Mouse (Mus musculus): ENCODE data around the gene Colgalt1. TPM values are rescaled to one million over a fixed set of nuclear protein-coding genes. Genes with fewer than 3 reads are reported as not detected.

Gene Colgalt1
- total RNA-seq, 2 experiments from 2014 or later = 35.6 to 39.3 TPM

- intact Hi-C loops (cut with DNase I; ENCODE audit: low total_unique reads) = loop anchor here (2.0 to 5.0 kb wide), 3 partner anchors 62 to 217 kb away; partner anchors contain the start of gene Fam129c
- DNase-seq = no peak
Measured at GRCm38 (mm10) chr8:71659751-71660150, 49.0 kb downstream of the Colgalt1 start.

DNA sequence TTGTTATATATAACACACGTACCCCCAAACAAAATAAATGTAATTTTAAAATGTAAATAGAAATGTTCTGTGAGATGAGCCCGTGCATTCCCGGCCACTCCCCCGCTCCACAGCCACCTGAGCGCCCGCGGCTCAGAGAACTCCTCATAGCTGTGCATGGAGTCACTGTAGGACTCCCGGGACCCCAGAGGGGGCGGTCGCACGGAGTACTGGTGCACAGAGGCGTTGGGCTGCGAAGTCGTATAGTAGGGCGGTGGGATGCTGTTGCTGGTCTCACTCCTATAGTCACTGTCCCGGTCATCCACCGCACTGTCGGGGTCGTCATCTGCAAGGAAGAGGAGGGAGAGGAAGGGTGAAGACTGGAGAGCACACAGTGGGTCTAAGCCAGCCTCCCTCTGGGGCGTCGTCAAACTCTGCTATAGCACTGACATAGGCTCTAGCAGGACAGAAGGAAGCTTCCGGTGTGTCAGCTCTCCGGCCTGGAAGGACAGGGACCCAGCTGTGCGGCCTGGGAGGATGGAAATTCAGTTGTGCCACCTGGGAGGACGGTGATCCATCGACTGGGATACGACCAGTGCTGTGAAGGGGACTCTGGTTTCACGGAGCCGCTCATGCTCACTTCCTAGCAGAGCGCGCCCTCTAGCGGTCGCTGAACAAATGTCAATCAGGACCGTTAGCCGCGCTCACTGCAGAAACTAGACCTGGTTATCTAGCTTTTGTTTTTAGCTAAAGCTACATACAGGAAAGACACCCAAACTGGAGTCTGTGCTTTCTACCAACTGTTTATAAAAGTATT lies 49.7 kb downstream of the Colgalt1 start:
- intact Hi-C loops (cut with DNase I; ENCODE audit: low total_unique reads) = loop anchor here (2.0 kb wide), 1 partner anchor 96 kb away; no protein-coding TSS in a partner anchor
- DNase-seq = peak; percentile 81

GRCm38 (mm10) chr8:71665331-71666130 lies 54.7 kb downstream of the Colgalt1 start:
- intact Hi-C loops (cut with DNase I; ENCODE audit: low total_unique reads) = no loop called here
- DNase-seq = peak; percentile 52

DNA sequence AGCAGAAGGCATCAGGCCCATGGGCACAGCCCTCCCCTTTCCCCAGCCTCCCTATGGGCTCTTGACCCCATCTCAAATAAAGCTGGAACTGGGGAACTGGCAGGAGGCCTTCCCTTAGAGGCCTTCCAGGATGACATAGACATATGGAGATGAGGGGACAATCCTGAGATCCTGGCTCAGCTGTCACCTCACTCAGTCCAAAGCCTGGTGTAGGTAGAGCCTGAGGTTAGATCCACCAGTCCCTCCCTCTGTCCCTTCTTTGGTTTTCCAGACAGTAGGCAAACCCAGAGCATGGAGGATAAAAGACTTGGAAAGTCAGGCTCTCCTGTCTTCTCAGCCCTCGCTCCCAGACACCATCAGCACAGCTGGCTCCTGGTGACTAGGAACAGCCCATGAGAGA lies 56.1 kb downstream of the Colgalt1 start:
- no peak for DNase-seq
- intact Hi-C loops (cut with DNase I; ENCODE audit: low total_unique reads) = no loop called here

- intact Hi-C loops (cut with DNase I; ENCODE audit: low total_unique reads) = no loop called here
- no peak for DNase-seq
Measured at GRCm38 (mm10) chr8:71667256-71667655, 56.5 kb downstream of the Colgalt1 start.

GRCm38 (mm10) chr8:71668220-71668975 lies 57.6 kb downstream of the Colgalt1 start:
- no peak for DNase-seq
- intact Hi-C loops (cut with DNase I; ENCODE audit: low total_unique reads) = no loop called here

GRCm38 (mm10) chr8:71670198-71670597 lies 59.4 kb downstream of the Colgalt1 start:
- DNase-seq = no peak
- intact Hi-C loops (cut with DNase I; ENCODE audit: low total_unique reads) = no loop called here

- no peak for DNase-seq
- intact Hi-C loops (cut with DNase I; ENCODE audit: low total_unique reads) = no loop called here
Measured at GRCm38 (mm10) chr8:71670621-71671548, 60.1 kb downstream of the Colgalt1 start.

- intact Hi-C loops (cut with DNase I; ENCODE audit: low total_unique reads) = no loop called here
- DNase-seq = peak; percentile 89
Measured at GRCm38 (mm10) chr8:71671549-71671965, 60.8 kb downstream of the Colgalt1 start, which contains the start of gene Unc13a. Unc13a (minus strand) TSS chr8:71671757.

GRCm38 (mm10) chr8:71672168-71672735 lies 61.5 kb downstream of the Colgalt1 start:
- DNase-seq = no peak

DNA sequence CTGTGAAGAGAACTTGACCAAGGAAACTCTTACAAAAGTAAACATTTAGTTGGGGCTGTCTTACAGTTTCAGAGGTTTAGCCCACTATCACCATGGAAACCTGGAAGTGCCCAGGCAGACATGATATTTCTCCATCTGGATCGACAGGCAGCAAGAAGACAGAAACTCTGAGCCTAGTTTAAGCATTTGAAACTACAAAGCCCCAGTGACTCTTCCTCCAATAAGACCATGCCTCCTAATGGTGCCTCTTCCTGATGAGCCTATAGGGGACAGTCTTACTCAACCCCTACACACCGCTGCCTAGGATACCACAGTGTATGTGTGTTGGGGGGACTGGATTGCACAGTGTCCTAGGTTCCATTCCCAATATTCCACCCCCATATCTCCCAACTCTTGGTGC lies 63.3 kb downstream of the Colgalt1 start:
- intact Hi-C loops (cut with DNase I; ENCODE audit: low total_unique reads) = no loop called here
- DNase-seq = no peak

More at GRCm38 (mm10) chr8:71672168-71672735, 61.5 kb downstream of the Colgalt1 start:
- intact Hi-C loops (cut with DNase I; ENCODE audit: low total_unique reads) = no loop called here

Small RNAs within 50 kb of the gene (microRNA-seq; reads per million reads assigned to microRNA genes)
- gene Mir6769b = 0 to 0.64 reads per million in 2 experiments

Other genes with a start within 250 kb of the Colgalt1 start
- 10 to 100 TPM; 96.4 to 100.0 TPM for gene Use1, start 244.2 kb upstream of the Colgalt1 start, total RNA-seq (2021)
- gene Ocel1, start 239.7 kb upstream of the Colgalt1 start, total RNA-seq (2021) = 1 to 10 TPM; 5.9 to 7.5 TPM
- 10 to 100 TPM; 16.0 to 21.5 TPM for gene Nr2f6, start 229.0 kb upstream of the Colgalt1 start, total RNA-seq (2021)
- 10 to 100 TPM; 11.0 to 12.9 TPM for gene Ushbp1, start 215.2 kb upstream of the Colgalt1 start, total RNA-seq (2021)
- gene Babam1, start 214.1 kb upstream of the Colgalt1 start, total RNA-seq (2021) = 10 to 100 TPM; 61.3 to 66.5 TPM
- under 1 TPM; 0.78 to 0.86 TPM for gene Ankle1, start 205.0 kb upstream of the Colgalt1 start, total RNA-seq (2021)
- gene Abhd8, start 147.3 kb upstream of the Colgalt1 start, total RNA-seq (2021) = 10 to 100 TPM; 22.8 to 27.6 TPM
- gene Mrpl34, start 146.0 kb upstream of the Colgalt1 start, total RNA-seq (2021) = 10 to 100 TPM; 44.0 to 45.2 TPM
- gene Dda1, start 141.8 kb upstream of the Colgalt1 start, total RNA-seq (2021) = 10 to 100 TPM; 28.3 to 31.8 TPM
- gene Ano8, start 125.0 kb upstream of the Colgalt1 start, total RNA-seq (2021) = 10 to 100 TPM; 14.4 to 16.2 TPM
- 1 to 10 TPM; 7.5 to 8.5 TPM for gene Gtpbp3, start 122.9 kb upstream of the Colgalt1 start, total RNA-seq (2021)
- gene Plvap, start 99.2 kb upstream of the Colgalt1 start, total RNA-seq (2021) = 10 to 100 TPM in 1 of 2 experiments, 1 to 10 TPM in 1; 7.7 to 11.7 TPM
- under 1 TPM in 1 of 2 experiments, not detected in 1; 0.33 TPM for gene Ccdc194, start 85.3 kb upstream of the Colgalt1 start, total RNA-seq (2021)
- gene Bst2, start 73.5 kb upstream of the Colgalt1 start, total RNA-seq (2021) = 1 to 10 TPM; 8.6 to 9.3 TPM
- gene Mvb12a, start 68.1 kb upstream of the Colgalt1 start, total RNA-seq (2021) = 10 to 100 TPM; 20.4 to 20.6 TPM
- under 1 TPM in 1 of 2 experiments, not detected in 1; 0.21 TPM for gene Tmem221, start 52.1 kb upstream of the Colgalt1 start, total RNA-seq (2021)
- gene Nxnl1, start 44.4 kb upstream of the Colgalt1 start, total RNA-seq (2021) = under 1 TPM in 1 of 2 experiments, not detected in 1; 0.18 TPM
- gene Slc27a1, start 42.1 kb upstream of the Colgalt1 start, total RNA-seq (2021) = 10 to 100 TPM; 29.9 to 50.8 TPM
- gene Pgls, start 18.8 kb upstream of the Colgalt1 start, total RNA-seq (2021) = 10 to 100 TPM; 40.5 to 43.3 TPM
- gene Fam129c, start 13.3 kb upstream of the Colgalt1 start, total RNA-seq (2021) = under 1 TPM; 0.59 to 0.82 TPM
- under 1 TPM; 0.18 to 0.20 TPM for gene Unc13a, start 60.8 kb downstream of the Colgalt1 start, total RNA-seq (2021)
- gene Jak3, start 65.3 kb downstream of the Colgalt1 start, total RNA-seq (2021) = 1 to 10 TPM; 2.6 to 2.8 TPM
- 1 to 10 TPM; 1.1 to 1.5 TPM for gene Insl3, start 78.2 kb downstream of the Colgalt1 start, total RNA-seq (2021)
- gene B3gnt3, start 90.8 kb downstream of the Colgalt1 start, total RNA-seq (2021) = 1 to 10 TPM; 5.2 to 5.5 TPM
- gene Fcho1, start 114.7 kb downstream of the Colgalt1 start, total RNA-seq (2021) = under 1 TPM; 0.39 to 0.53 TPM